Mouse (Mus musculus): ENCODE measurements around the gene Asah2.

DNA sequence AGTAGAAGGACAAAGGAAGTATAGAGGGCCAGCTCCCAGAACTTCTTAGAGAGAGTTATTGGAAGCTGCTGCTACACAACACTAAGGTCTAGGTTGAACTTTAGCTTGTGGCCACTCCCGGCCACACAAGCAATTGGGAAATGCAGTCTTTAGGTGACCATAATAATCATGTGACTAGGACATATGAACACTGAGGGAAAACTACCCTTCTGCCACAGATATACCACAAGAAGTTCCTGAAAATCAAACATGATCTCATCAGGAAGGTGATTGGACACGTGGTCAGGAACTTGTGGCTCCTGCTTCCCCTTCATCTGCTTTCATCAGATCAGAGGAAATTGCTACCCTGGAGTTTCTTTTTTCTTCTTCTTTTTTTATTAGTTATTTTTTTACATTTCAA lies 151.7 kb downstream of the Asah2 start:
- TF ChIP-seq CTCF (IDR thresholded peaks at IDR 0.05; ENCODE audit: low read depth) = no peak
- no peak for TF ChIP-seq EP300 (optimal IDR thresholded peaks at IDR 0.05)

Data from stomach, postnatal 0 days (tissue).